Mouse (Mus musculus): ENCODE data around the gene Kirrel3.

Kirrel3 gene

DNA sequence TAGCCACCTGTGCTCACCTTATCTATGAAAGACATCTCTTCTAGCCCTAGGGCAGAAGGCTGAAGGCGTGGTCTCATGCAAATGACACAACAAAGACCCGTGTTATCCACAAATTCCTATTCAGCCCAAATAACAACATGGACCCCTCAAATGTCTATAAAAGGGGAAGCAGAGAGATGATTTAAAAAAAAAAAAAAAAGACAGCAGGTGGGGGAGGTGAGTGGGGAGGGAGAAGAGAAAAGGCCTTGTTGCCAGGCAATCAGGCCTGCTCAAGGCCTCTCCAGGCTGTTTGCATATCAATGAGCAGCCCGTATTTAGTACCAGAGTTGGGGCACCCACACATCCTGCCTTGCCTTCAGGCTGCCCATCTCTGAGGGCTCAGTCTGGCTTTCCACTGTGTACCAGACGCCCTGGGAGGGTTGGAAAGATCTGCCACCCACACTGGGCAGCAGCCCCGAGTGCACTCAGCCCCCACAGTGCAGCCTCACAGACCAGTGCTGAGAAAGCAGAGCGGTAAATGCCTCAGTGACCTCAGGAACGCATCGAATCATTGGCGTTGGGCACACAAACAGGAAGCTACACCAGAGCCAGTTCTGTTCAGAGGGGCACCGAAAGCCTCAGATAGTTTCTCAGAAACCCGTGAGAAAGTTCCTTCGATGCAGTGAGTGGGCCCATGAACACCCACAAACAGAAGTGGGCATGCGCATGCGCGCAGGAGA lies 510.1 kb downstream of the Kirrel3 start:
- peak; percentile 29 for DNase-seq

DNA sequence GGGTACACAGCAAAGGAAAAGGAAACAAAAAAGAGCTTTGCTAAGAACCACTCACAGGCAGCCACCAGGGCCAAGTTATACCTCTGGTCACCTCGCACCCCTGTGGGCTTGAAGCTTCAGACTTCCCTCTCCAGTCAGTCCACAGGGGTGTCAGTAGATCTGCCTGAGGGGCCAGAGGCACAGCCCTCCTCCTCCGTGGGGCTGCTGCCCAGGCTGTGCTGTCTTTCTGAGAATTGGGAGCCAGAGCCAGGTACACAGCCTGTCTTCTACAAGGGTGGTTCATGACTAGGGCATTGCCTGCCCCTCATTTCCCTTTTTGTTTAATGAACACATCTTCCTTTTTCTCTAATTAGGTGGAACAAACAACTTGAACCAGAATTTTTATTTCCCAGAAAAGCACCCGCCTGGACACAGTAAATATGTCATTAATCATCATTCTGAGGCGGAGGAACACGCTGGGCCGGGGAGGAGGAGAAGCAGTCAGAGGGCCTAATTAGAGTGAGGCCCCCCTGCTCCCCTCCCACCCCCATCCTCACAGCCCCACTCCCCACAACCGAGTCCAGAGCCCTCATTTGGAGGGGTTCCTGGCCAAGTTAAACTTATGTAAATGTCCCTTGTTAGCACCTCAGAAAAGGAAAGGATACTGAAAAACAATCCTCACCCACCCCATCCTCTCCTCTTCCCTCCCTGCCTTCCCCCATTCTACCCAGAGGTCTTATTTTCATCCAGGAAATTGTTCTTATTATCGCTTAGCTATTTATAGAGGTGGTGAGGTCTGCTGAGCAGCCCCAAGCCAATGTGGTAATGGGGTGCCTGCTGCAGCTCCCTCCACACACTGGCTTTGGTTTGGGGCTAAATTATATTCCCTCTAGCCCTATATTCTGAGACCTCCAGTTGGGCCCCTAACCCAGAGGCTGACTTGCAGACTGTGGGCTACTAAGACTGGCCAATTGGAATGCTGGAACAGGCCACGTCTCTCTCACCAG lies 512.5 kb downstream of the Kirrel3 start:
- no peak for DNase-seq

DNA sequence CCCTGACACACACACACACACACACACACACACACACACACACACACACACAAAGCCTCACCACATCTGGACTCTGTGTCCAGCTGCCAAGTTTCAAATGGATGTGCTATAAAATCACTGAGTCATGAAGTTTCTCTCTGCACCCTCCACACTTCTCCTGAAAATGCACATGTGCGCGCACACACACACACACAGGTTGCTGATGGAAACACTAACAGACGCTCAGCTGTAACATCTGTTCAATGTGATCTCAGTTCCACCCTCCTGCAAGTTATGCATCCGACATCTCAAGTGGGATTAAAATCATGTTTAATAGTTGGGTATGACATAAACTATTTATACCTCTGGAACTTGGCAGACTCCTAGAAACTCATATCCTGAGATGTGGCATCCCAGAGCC lies 518.4 kb downstream of the Kirrel3 start:
- no peak for DNase-seq

DNA sequence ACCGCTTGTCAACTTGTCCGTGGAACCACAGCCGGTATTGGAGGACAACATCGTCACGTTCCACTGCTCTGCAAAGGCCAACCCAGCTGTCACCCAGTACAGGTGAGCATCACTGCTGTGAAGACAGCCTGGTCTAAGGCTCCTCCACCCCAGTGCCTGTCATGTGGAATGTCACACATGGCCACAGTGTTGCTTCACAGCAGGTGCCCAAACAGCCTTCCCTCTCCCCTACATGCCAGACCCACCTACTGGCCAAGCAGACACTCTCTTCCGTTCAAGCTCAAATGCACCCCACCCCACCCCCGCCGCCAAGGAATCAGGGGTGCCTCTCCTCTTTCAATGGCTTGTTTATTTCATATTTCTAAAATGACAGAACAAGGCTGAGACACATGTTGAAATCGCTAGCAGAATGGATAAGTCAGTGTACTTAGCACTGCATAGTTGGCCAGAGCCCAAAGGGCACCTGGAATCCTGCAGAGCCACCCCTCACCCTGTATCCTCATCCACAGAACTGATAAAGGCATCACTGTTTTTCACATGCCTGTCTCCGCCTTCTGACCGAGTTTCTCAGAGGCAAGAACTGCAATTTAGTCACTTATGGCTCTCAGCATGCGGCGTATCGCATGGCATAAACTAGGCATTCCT lies 522.1 kb downstream of the Kirrel3 start:
- DNase-seq, result no peak

DNA sequence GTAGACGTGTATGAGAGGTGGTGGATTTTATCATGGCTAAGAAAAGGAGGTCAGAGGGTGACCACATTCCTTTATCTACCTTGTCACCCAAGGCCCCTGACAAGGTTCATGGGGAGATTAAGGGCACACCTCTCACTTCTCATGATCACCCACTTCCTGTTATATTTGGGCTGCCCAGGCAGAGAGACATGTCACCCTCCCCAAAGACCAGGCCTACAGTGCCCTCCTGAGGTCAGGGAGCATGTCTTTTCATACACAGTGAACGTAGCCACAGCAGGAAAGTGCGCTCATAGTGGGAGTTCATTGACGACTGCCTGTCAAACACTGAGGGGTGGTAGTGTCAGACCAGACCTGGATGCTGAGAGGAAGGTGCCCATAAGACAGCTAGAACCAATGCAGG lies 531.1 kb downstream of the Kirrel3 start:
- DNase-seq, result no peak

DNA sequence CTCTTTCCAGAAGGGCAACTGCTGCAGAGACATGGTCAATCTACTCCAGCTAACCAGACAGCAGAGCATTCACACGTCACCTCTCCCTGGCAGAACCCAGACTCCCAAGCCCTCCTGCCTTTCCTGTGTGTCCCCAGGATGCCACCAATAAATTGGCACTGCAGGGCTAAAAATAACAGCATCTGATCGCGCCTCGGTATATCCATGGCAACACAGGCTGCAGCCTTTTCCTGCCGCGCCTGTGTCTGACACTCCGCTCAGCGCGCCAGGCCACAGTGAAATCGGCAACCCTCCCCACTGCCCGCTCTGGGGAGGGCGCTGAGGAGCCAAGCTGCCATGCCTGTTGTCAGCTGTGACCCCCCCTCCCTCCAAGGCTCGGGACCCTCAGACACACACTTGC lies 531.9 kb downstream of the Kirrel3 start:
- peak; percentile 64 for DNase-seq

DNA sequence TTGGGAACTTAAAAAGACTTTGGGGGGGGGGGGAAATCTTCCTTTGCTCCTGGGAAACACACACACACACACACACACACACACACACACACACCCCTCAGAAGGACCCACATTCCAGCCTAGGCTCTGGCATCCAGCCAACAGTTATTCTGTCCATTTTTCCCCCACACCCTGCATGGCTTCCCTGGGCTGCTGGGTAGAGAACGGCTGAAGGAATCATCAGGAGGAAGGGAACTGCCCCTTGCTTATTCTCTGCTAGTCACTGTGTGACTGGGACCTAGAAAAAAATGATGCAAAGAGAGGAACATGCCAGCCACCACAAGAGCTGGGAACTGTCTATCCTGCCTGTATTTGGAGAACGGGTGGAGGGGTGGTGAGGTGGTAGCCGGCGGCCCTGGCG lies 532.4 kb downstream of the Kirrel3 start:
- DNase-seq, result no peak

DNA sequence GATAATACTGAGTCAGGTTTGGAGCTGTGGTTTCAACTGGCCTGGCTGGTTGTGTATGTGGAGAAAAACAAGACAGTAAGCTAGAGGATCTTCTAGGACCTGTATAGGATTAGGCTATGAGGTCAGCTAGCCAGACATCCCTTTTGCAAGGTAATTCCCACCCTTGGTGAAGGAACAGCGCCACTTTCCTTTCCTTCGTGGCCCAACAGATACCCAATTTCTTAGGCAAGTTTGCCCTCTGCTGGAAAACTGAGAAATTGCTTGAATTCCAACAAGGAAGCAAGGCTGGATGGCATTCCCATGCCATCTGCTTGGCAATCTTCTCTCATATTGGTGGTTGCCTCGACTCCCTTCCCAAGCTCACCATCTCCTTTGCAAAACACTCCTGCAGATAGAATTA lies 533.7 kb downstream of the Kirrel3 start:
- peak; percentile 52 for DNase-seq

DNA sequence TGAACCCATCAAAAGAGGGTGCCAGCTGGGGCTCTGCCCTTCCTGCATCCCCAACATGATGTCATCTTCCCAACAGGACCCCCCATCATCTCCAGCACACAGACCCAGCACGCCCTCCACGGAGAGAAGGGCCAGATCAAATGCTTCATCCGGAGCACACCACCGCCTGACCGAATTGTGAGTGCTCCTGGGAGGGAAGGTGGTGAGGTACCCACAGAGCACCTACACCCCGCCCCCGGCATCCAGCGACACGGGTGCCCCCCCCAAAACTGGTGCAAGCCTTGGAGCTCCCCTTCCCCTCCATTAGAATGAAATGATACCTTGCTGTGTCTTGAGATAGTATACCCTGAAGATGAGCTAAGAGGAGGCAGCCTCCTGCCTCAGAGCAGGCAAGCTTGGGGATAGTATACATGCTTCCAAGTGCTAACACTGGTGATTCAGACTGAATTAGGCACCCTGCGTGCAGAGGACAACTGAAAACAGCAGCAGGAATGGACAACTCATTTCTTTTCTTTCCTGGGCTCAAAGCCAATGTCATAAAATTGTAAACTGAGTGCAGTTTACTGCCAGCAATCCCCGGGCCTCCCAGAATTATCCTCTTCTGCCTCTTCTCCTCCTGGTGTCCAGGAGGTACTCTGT lies 534.4 kb downstream of the Kirrel3 start:
- no peak for DNase-seq

DNA sequence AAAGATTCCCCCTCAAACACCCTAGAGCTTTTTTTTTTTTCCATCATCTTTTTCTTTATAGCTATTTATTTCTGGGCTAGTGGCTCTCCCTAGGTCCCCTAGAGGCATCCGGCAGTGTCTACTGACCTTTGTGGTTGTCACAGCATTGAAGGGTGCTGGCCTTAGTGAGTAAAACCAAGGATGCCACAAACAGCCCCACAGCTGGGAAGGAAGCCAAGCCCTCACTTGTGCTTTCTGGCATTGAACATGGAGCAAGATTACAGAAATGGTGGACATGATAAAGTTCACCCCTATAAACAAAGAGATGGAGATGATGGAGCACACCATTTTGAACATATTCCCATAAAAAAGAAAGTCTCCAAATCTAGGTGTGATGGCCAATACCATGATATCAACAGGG lies 536.0 kb downstream of the Kirrel3 start:
- DNase-seq, result no peak

DNA sequence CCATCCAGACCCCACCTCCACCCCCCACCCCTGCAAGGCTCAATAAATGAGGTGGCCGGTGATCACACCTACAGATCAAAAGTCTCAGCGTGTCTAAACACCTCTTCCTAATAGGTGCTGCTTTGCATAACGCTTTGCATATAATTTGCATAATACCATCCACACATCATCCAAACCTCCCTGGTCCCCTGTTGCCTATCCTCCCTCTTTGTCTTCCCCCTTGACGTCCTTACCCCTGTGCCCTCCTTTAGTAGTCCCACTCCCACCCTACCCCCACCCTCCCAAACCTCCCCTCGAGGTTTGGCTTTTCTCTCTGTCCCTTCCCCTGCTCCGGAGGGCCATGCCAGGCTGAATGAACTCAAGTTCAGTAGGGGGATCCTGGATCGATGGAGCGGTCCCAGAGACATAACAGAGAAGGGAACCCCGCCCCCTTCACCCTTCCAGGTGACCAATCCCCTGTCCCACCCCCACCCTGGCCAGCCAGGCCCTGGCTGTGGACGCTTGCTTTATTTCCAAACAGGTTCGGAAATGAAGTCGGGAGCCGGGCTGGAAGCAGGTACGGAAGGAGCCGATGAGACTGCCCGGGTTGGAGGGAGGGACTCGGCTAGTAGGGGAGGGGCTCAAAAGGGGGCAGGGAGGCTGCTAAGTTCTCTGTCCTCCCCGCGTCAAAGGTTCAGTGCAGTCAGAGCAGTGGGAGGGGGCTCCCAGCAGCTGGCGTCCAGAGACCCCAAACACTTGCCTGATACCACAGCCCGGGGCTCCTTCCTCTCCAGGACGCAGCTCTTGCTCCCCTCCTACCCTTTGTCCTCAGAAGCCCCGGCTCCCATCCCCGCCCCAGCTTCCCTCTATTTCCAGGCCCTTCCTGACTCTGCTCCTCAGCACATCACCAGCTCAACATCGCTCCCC lies 539.1 kb downstream of the Kirrel3 start:
- no peak for DNase-seq

DNA sequence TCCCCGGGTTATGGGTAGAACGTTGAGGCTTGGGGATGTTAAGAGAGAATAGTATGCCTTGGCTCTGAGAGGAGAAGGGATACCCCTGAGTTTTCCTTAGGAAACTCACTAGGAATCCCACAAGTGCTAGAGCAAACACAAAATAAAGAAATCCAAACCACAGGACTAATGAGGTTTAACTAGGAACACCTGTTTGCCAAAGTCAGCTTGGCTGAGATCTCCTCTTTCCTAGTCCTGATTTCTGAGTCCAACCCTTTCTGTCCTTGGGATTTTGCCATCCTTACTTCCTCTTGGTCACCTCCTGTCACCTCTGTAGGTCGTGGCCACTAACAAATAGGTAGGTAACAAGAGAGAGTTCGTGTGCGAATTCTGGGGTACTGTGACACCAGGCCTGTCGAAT lies 540.6 kb downstream of the Kirrel3 start:
- DNase-seq, result no peak

DNA sequence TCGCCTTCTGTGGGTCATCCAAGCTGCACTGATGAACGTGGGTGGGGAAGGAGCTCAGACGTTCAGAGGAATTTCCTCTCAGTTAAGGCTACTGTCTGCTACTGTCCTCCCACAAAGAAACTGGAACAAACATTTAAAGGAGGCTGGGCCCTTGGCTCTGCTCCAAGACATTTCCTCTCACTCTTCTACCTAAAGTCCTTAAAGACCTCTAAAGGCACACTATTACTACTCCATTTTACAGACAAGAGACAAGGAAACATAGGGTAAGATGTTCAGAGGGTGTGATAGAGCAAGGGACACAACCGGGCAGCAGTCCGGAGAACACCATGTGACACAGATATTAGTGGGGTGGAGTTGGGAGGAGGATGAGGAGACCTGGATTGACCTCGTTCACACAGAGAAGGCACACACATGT lies 541.2 kb downstream of the Kirrel3 start:
- no peak for DNase-seq

DNA sequence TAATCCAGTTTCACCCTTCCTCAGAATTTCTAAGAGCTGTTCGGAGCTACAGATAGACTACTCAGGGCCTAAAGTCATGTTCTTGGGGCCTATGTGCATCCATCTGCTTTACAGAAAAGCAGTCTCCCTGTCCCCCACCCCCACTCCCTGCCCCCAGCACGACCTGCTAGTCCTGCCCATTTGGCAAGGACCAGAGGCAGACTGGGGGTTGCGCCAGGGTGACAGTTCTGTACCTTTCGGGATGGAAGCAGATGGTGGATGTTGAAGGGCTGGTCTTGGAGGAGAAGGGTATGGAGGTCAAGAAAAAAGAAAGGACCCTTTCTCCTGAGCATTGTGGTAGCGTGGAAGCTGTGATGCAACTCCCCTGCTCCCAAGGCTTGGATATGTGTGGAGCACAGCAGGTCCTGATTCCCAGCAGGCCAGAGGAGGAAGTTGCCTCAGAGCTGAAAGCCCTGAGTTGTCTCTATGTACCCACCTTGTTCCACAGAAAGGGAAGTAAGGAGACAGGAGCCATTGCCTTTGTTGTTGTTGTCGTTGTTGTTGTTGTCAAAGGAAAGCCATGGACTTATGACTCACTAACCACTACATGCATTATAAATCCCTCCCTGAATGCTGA lies 541.8 kb downstream of the Kirrel3 start:
- no peak for DNase-seq

DNA sequence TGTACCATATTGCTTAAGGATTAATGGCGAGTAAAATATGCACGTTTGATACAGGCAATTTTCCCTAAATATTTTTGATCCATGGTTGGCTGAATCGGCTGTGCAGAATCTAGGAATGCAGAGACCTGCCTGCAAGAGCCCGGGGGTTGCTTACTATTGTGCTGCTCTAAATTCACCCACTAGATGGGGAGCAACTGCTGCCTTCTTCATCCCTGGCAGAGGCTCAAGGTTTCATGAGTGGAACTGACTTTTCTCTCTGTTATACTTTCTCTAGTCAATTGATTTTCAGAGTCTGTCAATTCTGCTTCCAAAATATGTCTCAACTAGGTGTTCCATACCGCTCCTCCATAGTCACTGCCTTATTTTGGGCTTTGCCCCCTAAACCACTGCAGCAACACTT lies 545.1 kb downstream of the Kirrel3 start:
- no peak for DNase-seq

DNA sequence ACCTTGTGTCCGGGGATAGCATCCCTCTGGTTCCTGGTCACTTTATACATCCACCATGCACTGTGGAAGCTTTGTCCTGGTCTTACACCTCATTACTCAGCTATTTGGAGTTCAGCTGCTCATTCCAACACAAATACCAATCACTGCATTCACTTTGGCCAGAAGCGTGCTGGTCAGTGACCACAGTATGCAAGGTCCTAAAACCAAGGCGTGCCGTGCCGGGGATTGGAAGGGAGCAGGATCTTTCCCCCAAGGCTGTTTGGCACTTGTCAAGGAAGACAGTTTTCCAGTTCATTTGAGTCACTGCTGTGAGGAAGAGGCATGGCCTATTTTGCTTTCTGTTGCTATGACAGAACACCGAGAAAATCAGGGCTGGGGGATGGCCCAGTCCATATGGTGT lies 546.8 kb downstream of the Kirrel3 start:
- DNase-seq, result no peak

DNA sequence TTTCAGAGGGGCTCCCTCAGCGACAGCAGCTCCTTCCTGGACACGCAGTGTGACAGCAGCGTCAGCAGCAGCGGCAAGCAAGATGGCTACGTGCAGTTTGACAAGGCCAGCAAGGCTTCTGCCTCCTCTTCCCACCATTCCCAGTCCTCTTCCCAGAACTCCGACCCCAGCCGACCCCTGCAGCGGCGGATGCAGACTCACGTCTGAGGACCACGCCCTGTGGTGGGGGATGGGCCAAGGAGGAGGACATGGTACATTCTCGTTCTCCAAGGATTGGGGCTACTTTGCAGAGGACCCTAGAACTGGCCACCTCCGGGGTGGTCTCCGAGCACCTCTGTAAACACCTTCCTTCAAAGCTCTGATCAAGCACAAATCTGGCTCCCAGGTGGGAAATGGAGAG lies 549.4 kb downstream of the Kirrel3 start:
- no peak for DNase-seq

DNA sequence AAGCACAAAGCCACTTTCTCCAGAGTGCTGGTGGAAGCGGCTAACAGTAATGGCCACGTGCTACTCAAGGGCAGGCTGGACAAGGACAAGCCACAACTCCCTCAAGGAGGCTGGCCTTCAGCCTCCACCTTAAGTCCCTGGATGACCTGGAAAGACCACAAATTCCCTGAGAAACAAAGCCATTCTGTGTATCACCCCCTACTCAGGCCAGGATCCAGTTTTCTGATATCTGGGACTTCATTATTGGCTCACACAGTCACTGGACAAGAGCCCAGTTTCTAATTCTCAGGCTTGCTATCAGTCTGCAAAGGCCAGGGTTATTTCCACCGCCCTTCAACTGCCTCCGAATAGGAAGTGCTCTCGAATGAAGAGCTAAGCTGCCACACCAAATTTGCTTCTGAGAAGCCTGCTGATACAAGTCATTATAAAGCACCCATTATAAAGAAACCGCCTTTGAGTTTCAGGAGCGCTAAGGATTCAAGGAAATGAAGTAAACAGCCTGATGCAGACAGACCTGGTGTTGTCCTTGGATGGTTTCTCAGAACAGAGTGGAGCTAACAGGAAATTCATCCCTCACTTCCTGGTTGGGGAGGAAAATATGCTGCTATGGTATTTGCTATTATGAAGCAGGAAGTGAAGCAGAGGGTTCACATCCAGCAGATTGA lies 553.4 kb downstream of the Kirrel3 start:
- DNase-seq, result no peak

DNA sequence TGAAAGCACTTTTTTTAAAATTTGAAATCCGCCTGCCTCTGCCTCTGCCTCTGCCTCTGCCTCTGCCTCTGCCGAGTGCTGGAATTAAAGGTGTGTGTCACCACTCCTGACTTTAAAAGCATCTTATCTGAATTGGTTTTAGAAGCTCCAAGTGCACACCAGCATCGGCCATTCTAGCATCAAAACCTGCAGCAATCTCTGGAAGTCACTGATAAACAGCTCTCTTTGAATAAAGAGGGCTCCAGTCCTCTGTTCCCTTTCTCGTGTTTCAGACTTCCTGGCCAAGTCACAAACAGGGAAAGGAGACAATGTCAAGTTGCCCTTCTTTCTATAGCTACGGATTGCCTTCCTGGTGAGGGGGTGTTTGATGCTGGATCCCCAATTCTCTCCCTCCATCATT lies 554.2 kb downstream of the Kirrel3 start:
- no peak for DNase-seq

DNA sequence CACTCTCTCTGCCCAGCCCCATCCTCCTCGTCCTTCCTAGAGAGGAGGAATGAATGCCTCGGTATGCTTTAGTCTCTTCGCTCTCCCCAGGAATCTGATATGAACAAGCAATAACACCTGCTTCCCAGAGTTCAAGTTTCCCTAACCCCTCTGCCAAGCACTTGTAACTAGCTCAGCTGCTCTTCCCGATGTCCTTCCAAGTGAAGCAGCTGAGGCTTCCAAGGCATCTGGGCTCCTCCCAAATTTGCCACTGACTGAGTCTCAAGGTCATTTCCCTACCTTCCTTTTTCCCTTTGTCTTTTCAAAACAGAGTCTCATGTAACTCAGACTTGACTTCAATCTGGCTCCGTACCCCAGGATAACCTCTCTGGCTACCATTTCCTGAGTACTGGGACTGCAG lies 555.8 kb downstream of the Kirrel3 start:
- no peak for DNase-seq

DNA sequence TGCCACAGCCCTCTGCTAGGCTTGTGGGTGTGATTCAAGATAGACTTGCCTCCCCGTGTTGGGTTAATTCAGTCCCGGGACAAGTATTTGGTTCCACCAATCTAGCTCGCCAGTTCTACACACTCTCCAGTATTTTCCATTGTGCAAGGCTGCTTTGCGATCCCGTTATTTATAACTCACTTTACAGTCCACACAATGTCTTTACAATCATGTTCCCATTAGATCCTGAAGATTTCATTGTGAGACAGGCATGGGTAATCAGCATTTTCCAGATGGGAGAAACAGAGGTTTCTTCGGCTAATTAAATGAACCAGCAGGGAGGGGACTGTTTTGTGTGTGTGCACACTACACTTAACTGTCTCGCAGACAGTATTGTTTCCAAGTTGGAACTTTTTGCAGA lies 557.9 kb downstream of the Kirrel3 start:
- DNase-seq, result no peak
